Mouse (Mus musculus) layer of hippocampus, adult 18-20 months (tissue): Measurements from ENCODE around the gene Fndc3b. TPM values are rescaled to one million over a fixed set of nuclear protein-coding genes. Genes with fewer than 3 reads are reported as not detected.

Source experiments
- DNase-seq, 2 experiments: peaks; one replicate each; pipeline ENCODE4 v3.0.0; 2022; ENCODE audit warnings: low spot score in 2 of 2
- total RNA-seq, 2 experiments: library from RNA; stranded (reverse); gene quantifications; 2 replicates each; pipeline ENCODE4 v1.2.3; 2021

Gene Fndc3b
- total RNA-seq, 2 experiments from 2014 or later, result 20.5 to 21.2 TPM

DNA sequence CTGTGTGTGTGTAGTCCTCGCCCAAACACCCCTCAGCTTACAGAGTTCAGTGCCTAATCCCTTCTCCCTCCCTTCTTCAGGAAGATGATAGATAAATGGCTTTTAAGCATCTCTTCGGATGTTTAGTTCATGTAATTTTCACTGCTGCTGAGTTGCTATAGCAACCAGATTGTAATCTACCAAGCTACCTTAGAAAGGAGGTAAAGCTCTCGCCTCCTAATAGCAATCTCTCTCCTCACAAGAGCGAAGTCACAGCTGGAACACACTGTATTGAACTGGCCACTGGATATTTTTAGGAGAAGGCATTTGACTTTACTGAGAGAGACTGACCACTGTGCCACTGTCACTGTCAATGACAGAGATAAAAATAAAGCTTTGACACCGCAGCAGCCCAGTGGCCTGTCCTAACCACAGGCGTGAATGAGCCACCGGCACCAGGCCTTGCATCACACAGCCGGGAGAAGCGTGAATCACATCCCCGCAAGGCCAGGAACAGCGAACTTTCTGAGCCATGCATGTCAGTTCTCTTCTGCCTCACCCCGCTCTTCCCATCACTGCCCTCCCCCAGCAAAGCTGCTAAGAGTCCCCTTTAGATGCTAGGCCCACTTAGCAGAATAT is 86.0 kb downstream of the Fndc3b start:
- peak in 1 of 2 experiments; percentile 14 for DNase-seq

GRCm38 (mm10) chr3:27622451-27622850 is 88.7 kb downstream of the Fndc3b start:
- DNase-seq, result no peak

GRCm38 (mm10) chr3:27621176-27621575 is 89.9 kb downstream of the Fndc3b start:
- DNase-seq, result no peak

- DNase-seq, result no peak
Measured at GRCm38 (mm10) chr3:27617733-27618132, 93.4 kb downstream of the Fndc3b start.

GRCm38 (mm10) chr3:27617237-27617499 is 93.9 kb downstream of the Fndc3b start:
- no peak for DNase-seq

GRCm38 (mm10) chr3:27616421-27617236 is 94.5 kb downstream of the Fndc3b start:
- no peak for DNase-seq

DNA sequence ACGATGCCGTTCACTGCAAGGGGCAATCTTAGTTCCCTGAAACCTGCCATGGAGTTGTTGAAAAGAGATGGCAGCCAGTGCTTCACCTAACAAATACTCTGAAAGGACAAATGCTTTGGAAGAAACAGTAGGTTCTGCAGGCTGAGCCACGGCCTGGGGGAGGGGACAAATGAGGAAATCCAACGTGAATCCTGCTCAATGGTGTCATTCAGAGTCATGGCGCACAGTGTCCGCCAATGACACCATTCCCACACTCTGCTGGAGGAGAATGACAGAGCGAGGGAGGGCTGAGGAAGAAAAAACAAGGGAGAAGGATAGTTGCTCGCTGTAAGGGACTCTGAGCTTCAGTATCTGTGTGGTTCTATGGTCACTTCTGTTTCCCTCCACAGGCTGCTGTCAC is 95.6 kb downstream of the Fndc3b start:
- no peak for DNase-seq

DNA sequence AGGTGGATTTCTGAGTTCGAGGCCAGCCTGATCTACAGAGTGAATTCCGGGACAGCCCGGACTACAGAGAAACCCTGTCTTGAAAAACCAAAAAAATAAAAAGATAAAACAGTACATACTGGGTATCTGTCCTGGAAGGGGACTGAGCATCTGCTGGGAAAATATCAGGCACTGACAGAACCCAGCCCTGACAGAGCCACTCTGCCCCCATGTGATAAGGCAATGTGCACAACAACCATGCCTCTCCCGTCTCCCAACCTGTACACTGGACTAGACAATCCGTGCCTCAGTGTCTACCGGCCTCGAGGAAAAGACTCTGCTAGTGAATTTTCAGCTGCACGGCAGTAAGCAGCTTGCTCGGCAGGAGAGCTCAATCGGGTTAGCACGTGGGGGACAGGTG is 97.3 kb downstream of the Fndc3b start:
- DNase-seq, result no peak

- DNase-seq, result no peak
Measured at GRCm38 (mm10) chr3:27613011-27613410, 98.1 kb downstream of the Fndc3b start.

DNA sequence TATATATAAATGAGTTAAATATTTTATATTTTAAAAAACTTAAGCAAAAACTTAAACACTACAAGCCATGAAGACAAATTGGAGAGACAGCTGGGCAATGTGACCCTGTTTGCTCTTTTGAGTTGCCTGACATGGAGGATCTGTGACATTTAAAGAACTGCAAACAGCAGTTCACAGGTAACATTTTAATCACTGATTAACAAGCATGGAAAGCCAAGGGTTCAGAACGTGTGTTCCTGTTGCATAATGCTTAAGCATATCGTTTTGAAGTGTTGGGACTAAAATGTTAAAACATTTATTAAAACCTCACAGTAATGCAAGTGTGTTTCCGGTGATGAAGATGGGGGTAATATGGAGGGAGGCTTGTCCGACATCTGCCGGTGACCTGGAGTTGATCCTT is 99.1 kb downstream of the Fndc3b start:
- no peak for DNase-seq

- DNase-seq, result no peak
Measured at GRCm38 (mm10) chr3:27610547-27610946, 100.6 kb downstream of the Fndc3b start.

DNA sequence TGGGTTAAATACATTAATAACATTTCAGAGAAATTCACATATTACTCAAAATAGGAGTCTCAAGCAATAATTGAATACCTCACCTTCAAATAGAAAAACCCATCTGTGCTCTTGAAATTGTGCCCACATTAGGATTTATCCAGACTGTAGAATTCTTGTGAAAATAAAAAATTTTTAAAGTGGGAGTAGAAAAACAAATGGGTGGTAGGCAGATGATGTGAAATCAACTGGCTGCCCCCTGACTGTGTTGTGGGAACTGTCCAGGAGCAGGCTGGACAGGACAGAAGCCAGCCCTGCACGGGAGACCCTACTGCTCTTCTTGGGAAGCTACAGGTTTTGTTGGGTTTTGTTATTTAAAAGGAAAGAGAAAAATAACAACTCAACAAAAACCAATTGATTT is 101.0 kb downstream of the Fndc3b start:
- DNase-seq, result peak in 1 of 2 experiments; percentile 61

GRCm38 (mm10) chr3:27607796-27608151 is 103.3 kb downstream of the Fndc3b start:
- no peak for DNase-seq

DNA sequence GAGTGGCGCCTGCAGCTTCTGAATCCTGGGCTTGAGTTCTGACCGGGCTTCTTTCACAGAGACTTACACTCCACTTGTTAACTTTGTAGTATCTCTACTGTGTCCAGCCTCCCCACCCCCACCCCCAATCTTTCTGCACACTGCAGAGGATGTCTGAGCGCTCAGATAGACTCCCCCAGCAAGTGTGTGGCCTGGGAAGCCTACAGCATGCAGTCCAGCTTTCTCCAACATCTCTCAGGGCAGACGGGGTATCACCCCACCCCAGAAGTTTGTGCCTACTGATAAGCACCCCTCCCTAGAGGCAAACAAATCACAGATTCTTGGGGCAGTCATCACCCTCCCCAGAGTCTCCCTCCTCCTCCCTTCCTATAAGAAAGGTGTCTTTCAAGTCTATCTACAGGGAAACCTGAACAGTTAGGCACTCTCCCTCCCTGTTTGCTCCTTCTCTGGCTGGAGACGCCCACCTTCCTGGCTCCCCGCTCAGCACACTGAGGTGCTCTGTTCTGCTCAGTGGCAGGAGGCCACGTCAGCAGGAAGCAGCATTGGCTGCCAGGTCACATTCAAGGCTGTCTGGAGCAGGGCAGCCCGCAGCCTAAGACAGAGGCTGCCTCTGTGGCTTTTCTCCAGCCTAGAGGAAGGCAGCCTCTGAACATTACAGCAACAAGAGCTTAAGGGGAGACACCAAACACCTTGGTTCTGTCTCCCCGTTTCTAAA is 103.9 kb downstream of the Fndc3b start:
- no peak for DNase-seq

- no peak for DNase-seq
Measured at GRCm38 (mm10) chr3:27606626-27607025, 104.5 kb downstream of the Fndc3b start.

DNA sequence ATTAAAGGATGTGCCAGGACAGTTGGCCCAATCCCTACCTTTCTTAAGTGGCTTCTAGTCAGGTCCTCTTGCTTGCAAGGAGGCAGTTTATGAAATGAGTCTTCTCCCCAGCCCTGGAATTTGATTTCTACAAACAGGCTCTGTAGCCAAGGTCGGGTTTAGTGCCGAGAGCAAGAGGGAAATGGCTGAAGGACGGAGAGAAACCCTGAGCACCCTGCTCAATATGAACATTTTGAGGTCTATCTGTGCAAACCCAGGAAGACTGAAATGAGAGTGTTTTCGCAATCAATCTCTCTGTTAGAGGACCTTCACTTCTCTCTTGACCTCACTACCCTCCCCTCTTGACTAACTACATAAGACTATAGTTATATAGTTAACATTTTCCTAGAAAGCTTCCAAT is 105.5 kb downstream of the Fndc3b start:
- DNase-seq, result no peak

GRCm38 (mm10) chr3:27605081-27605480 is 106.0 kb downstream of the Fndc3b start:
- no peak for DNase-seq

DNA sequence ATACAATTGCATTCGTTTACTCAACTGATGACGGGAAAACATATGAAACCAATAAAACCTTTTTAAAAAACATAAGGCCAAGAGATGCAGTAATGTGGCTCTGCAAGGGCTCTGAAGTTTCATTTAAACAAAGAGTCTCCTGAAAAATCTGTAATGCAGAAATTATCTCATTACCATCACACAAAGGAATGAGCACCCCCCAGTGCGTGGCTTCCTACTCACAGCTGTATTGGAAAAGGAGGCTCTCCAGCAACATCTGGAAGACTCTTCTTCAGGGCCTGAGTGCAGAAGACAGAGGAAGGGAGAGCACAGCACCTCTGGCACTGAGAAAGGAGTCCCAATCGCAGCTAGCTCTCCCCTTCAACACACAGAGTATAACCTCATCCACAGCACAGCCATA is 106.5 kb downstream of the Fndc3b start:
- no peak for DNase-seq

DNA sequence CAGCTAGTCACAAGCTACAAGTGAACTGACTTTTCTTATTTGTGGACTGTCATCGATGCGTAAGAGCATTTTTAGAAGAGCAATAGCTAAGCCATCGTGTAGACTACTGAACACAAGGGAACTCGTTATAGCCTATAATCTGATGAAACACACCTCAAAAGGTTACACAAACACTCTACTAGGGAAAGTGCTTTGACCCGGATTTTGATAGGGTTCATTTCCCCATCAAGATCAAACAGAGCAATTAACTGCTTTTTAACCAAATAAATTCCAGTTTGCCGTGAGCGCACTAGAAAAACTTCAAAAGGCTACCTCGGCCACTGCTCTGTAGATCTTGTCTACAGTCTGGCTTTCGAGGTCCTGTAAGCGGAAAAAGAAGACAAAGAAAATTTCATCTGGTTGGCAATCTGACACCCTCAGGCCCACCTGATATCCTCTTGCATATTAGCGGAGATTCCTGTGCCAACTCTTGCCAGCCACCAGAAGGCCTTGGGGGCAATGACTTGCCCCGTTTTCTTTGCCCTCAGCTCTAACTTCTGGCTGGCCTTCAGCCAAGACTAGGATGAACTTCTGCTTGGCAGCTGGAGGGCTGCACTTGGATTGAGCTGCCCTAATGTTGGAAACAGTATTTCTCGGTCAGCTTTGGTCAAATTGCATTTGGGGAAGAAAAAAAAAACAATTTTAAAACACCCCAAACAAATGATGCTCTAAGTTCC is 107.0 kb downstream of the Fndc3b start:
- no peak for DNase-seq

- DNase-seq, result no peak
Measured at GRCm38 (mm10) chr3:27600645-27601044, 110.5 kb downstream of the Fndc3b start.

GRCm38 (mm10) chr3:27600197-27600596 is 110.9 kb downstream of the Fndc3b start:
- no peak for DNase-seq
